Mouse (Mus musculus): ENCODE results near the gene Slc39a8. TPM values are rescaled to one million over a fixed set of nuclear protein-coding genes. Genes with fewer than 3 reads are reported as not detected.

Gene Slc39a8
- polyA plus RNA-seq (2012) = 8.2 and 9.3 TPM in 2 replicates

GRCm38 (mm10) chr3:135825016-135825753 lies at the start of gene Slc39a8:
Gene Slc39a8, plus strand, starts transcription at chr3:135825279.

Other genes starting within 250 kb of the Slc39a8 start
- gene Nfkb1, start 133.7 kb upstream of the Slc39a8 start, polyA plus RNA-seq (2012) = 77.9 and 81.7 TPM in 2 replicates